Mouse (Mus musculus) left cerebral cortex, adult 2 months (tissue): ENCODE results near the gene Olfr156. TPM values are rescaled to one million over a fixed set of nuclear protein-coding genes. Genes with fewer than 3 reads are reported as not detected.
"Not testable (repeated sequence)": the region's sequence is repeated elsewhere in the genome, so short reads cannot be mapped to it uniquely, and the experiment has no call there.

Source experiments
- DNase-seq, 2 experiments: peaks; one replicate each; pipeline ENCODE4 v3.0.0; 2021 to 2022; ENCODE audit warnings: low spot score in 2 of 2, mixed read lengths in 1 of 2; ENCODE audit errors: extremely low spot score in 1 of 2
- H3K27ac ChIP-seq: fragments of 200-600 bp; 2 replicates; pipeline ENCODE4 v1.8.1; 2022
- H3K4me3 ChIP-seq: fragments of 200-600 bp; 2 replicates; pipeline ENCODE4 v1.8.1; 2022
- CTCF ChIP-seq: fragments of 200-600 bp; IDR thresholded peaks from 2 replicates; pipeline ENCODE4 v1.8.1; 2022; ENCODE audit warnings: antibody characterized with exemption, mild to moderate bottlenecking, moderate library complexity
- intact Hi-C: fragments of 180-260 bp; cut with DNase I; formaldehyde crosslinking; loops from one replicate; pipeline ENCODE4 v1.15.1; 2025
- total RNA-seq, 2 experiments: library from RNA; stranded (reverse); gene quantifications; 2 replicates each; pipeline ENCODE4 v1.2.3; 2021

Gene Olfr156
- total RNA-seq, 2 experiments from 2014 or later: not detected

DNA sequence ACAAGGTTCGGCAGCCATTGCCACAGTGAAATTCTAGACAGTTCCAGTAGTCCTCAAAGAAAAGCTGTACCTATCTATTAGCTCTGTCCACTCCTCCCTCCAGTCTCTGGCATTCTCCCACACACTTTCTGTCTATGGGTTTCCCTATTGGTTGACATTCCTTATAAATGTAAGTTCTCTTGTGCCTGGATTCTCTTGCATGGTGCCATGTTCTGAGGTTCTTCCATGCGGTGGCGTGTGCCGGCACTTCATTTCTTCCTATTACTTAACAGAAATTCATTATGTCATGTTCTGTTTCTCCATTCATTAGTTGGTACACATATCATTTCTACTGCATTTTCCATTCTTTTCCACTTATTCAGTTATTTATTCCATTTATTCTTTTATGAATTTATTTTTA lies 5.1 kb upstream of the Olfr156 start:
- no peak overlapping the region for H3K27ac ChIP-seq
- no peak overlapping the region for H3K4me3 ChIP-seq
- TF ChIP-seq CTCF: no peak
- intact Hi-C loops: no loop called here
- DNase-seq: no peak

DNA sequence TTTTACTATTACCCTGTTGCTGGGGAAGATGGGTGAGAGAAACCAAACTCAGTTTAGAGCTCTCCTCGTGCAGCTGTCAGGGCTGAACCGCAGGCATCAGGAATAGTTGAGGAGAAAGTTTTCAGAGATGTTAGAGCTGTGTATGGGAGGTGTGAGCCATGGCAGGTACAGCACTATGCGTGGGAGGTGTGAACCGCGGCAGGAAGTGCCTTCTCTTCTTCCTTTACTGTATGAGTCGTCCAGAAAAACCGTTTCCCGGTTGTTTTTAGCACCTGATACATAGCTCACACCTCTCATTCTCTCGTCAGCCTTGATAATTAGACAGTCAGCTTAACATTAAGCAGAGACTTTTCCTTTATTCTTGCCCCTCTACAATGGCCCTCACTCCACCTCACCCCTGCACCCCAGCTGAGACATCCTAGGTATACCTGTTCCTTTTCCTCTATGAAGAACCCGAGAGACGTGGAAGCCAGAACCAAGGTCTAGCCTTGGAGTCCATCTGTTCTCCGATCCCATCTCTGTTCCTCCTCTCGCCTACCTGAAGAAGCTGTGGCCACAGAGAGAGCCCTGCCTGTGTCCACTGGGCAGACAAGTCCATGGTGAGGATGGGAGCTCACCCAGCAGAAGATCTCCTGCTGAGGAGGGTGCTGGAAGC lies 672 bp downstream of the Olfr156 start:
- H3K4me3 ChIP-seq: no peak overlapping the region
- DNase-seq: peak in 1 of 2 experiments; percentile 11
- no peak overlapping the region for H3K27ac ChIP-seq
- intact Hi-C loops: no loop called here
- no peak for TF ChIP-seq CTCF

DNA sequence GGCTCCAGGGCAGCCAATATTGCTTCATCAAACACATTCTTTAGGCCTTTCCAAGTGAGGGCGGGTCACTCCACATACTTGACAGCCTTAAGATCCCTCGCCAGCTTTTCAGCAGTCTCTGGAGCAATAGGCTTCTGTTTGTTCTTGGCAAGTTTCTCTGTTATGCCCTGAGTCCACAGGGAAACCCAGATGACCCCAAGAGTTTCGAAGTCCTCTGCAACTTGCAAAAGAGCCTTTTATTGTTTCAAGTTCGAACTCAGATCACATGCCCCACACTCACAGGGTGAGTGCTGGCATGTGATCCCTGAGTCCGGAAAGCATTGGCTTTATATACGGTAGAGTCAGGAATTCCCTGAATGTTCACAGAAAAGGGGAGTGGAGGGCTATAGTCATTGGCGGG lies 24.8 kb downstream of the Olfr156 start:
- no peak for DNase-seq
- H3K4me3 ChIP-seq: no peak overlapping the region
- no peak for TF ChIP-seq CTCF
- intact Hi-C loops: no loop called here
- no peak overlapping the region for H3K27ac ChIP-seq

DNA sequence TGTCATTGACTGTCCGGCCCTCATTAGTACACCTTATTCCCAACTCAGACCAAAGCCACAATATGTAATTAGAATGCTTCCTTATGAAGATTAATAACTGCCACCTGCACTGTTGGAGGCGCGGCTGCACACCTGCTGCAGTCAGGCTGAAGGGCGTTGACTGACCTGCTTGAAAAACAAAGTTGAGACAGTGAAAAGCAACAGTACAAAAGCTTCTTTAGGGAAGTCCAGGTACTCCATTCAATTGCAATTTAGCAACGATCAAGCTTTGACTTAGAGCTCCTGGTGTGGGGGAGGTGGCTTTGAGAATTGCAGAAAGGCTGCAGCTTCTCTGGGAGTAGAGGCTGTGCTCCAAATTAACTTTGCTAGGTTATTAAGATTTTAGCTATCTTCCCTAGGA lies 27.9 kb downstream of the Olfr156 start:
- intact Hi-C loops: not testable (repeated sequence)

DNA sequence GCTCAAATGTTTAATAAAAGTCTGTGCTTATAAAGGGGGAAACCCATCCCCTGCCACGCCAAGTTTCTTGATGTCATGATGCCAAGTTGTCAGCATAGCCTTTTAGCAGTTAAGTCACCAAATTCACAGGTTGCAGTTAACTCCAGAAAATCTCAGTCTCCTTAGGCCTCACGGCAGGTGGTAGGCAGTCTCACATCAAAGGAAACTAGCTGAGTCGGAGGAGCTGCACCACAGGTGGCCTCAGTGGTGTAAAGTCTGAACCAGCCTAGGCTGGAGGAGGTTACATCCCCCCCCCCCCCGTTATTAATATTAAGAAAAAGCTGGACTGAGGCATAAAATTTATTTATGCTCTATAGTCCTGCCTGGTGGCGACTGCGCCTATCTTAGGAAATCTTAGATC lies 28.4 kb downstream of the Olfr156 start:
- TF ChIP-seq CTCF: no peak
- no peak for DNase-seq
- Histone ChIP-seq H3K4me3 (no peak overlapping the region), H3K27ac (no peak overlapping the region)
- intact Hi-C loops: no loop called here

More for the DNA sequence above, 27.9 kb downstream of the Olfr156 start:
- H3K27ac ChIP-seq, DNase-seq, H3K4me3 ChIP-seq: not testable (repeated sequence)

DNA sequence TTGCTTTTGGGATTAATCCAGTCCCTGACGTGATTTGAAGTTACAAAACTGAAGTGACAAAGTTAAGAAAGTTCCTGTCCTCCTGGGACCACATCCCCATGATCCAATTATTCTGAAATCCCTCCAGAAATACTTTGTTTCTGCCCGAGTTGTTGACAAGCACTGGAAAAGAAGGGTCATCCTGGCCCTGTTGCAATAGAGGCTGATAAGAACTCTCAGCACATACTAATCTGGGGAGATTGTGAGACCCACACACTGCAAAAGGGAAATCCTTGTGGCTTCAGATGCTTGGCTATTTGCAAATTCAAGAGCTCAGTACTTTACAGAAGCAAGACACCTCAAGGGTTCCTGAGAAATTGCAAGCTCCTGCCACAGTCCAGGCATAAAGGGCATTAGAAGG lies 51.4 kb downstream of the Olfr156 start:
- TF ChIP-seq CTCF: no peak
- H3K27ac ChIP-seq: no peak overlapping the region
- no peak for DNase-seq
- H3K4me3 ChIP-seq: no peak overlapping the region
- intact Hi-C loops: no loop called here

DNA sequence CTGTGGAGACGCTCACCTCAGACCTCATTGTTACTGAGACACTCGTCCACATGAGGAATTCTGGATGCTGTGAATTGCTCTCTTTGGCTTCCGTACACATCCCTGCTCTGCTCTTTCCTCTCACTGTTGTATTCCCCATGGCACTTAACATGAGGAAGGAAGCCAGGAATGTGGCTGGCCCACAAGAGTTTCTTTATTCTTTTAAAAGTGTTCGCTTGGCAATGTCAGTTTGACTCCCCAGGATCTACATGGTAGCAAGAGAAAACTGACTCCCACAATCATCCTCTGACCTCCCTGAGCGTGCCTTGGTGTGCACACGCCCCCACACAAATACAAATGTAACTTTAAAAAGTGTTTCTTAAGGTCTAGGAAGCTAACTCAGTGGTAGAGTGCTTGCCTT lies 52.1 kb downstream of the Olfr156 start:
- Histone ChIP-seq H3K27ac (no peak overlapping the region), H3K4me3 (no peak overlapping the region)
- DNase-seq: no peak
- intact Hi-C loops: no loop called here
- no peak for TF ChIP-seq CTCF

DNA sequence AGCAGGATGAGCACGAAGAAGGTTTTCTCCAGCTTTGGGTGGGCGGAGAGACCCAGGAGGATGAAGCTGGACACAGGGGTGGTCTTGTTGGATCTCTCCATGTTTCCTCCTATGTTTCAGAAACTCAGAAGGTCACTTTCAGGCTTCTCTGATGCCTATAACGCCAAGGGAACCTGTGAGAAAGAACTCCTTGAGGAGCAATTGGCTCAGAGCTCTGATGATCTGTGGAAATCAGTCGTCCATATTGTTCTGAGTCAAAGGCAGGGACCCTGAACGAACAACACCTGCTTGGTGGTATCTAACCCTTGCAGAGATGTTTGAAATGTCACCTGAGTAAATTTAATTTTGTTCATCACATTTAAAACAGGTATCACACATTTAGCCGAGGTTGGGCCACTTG lies 52.8 kb downstream of the Olfr156 start, which contains the start of gene Olfr159:
TSS of gene Olfr159 (minus strand) at position 101 of the 400 bp plus-strand sequence.
- intact Hi-C loops: no loop called here
- no peak within 1 kb of the TSS for H3K4me3 ChIP-seq
- TF ChIP-seq CTCF: no peak
- H3K27ac ChIP-seq: no peak within 1 kb of the TSS
- no peak for DNase-seq

Other genes starting within 250 kb of the Olfr156 start
- 10 to 100 TPM; 49.6 to 55.4 TPM for gene Rgp1, start 245.2 kb downstream of the Olfr156 start, total RNA-seq
- 10 to 100 TPM; 69.2 to 70.6 TPM for gene Gba2, start 245.0 kb downstream of the Olfr156 start, total RNA-seq
- gene Msmp, start 239.4 kb downstream of the Olfr156 start, total RNA-seq: not detected
- 10 to 100 TPM; 60.9 to 62.0 TPM for gene Npr2, start 192.0 kb downstream of the Olfr156 start, total RNA-seq
- gene Spag8, start 170.3 kb downstream of the Olfr156 start, total RNA-seq: 1 to 10 TPM in 1 of 2 experiments, under 1 TPM in 1; 0.95 to 1.6 TPM
- gene Hint2, start 167.4 kb downstream of the Olfr156 start, total RNA-seq: 10 to 100 TPM; 30.9 to 33.5 TPM
- gene Tmem8b, start 154.9 kb downstream of the Olfr156 start, total RNA-seq: 10 to 100 TPM; 63.1 to 66.2 TPM
- 1 to 10 TPM; 1.8 to 2.2 TPM for gene Fam221b, start 154.8 kb downstream of the Olfr156 start, total RNA-seq
- gene Olfr70, start 123.1 kb downstream of the Olfr156 start, total RNA-seq: not detected
- not detected for gene Olfr71, start 113.6 kb downstream of the Olfr156 start, total RNA-seq
- 1 to 10 TPM in 1 of 2 experiments, under 1 TPM in 1; 0.87 to 1.1 TPM for gene Hrct1, start 96.7 kb downstream of the Olfr156 start, total RNA-seq
- gene Spaar, start 93.9 kb downstream of the Olfr156 start, total RNA-seq: under 1 TPM; 0.63 to 1.00 TPM
- gene Olfr159, start 52.9 kb downstream of the Olfr156 start, total RNA-seq: not detected
- not detected for gene Olfr157, start 16.3 kb upstream of the Olfr156 start, total RNA-seq
- not detected for gene Olfr155, start 27.7 kb upstream of the Olfr156 start, total RNA-seq
- gene Reck, start 51.6 kb upstream of the Olfr156 start, total RNA-seq: 1 to 10 TPM; 7.6 to 8.6 TPM
- gene Glipr2, start 133.5 kb upstream of the Olfr156 start, total RNA-seq: 1 to 10 TPM; 3.4 to 3.7 TPM
- not detected for gene Ccin, start 159.6 kb upstream of the Olfr156 start, total RNA-seq
- gene Clta, start 180.6 kb upstream of the Olfr156 start, total RNA-seq: 100 to 1,000 TPM; 269 to 274 TPM